Mouse (Mus musculus) limb, embryonic 13.5 days (tissue): ENCODE results near the gene Celf2. TPM values are rescaled to one million over a fixed set of nuclear protein-coding genes. Genes with fewer than 3 reads are reported as not detected.

Experiments
- ATAC-seq: fragments of 200-750 bp; cut with Nextera tagmentation; 2 replicates; pipeline ENCODE4 v1.8.0; 2017; ENCODE audit warnings: low read depth, moderate number of reproducible peaks, moderate TSS enrichment; ENCODE audit not compliant: low FRiP score
- H3K27ac ChIP-seq: fragments of 300-500 bp; sonication (generic); 2 replicates; pipeline ENCODE4 v1.5.1; 2015; ENCODE audit warnings: inconsistent platforms, mild to moderate bottlenecking, moderate library complexity
- H3K27me3 ChIP-seq: fragments of 300-500 bp; sonication (generic); 2 replicates; pipeline ENCODE4 v1.6.1; 2015; ENCODE audit warnings: mild to moderate bottlenecking, inconsistent platforms
- H3K36me3 ChIP-seq: fragments of 300-500 bp; sonication (generic); 2 replicates; pipeline ENCODE4 v1.6.1; 2015; ENCODE audit warnings: inconsistent platforms, mild to moderate bottlenecking, moderate library complexity
- H3K4me1 ChIP-seq: fragments of 300-500 bp; sonication (generic); 2 replicates; pipeline ENCODE4 v1.6.1; 2015; ENCODE audit warnings: inconsistent platforms
- H3K4me2 ChIP-seq: fragments of 300-500 bp; sonication (generic); replicated peaks from 2 replicates; pipeline ENCODE4 v1.6.1; 2015; ENCODE audit warnings: inconsistent platforms, mild to moderate bottlenecking, moderate library complexity
- H3K4me3 ChIP-seq: fragments of 300-500 bp; sonication (generic); 2 replicates; pipeline ENCODE4 v1.5.1; 2015; ENCODE audit warnings: moderate library complexity, mild to moderate bottlenecking, inconsistent platforms
- H3K9ac ChIP-seq: fragments of 300-500 bp; sonication (generic); 2 replicates; pipeline ENCODE4 v1.6.1; 2015; ENCODE audit warnings: mild to moderate bottlenecking, inconsistent platforms
- H3K9me3 ChIP-seq: fragments of 300-500 bp; sonication (generic); 2 replicates; pipeline ENCODE4 v1.6.1; 2016; ENCODE audit warnings: inconsistent platforms
- WGBS: fragments of 180-500 bp; shearing (Covaris S2); methylation state at CpG from one replicate; pipeline ENCODE4 v1.1.7; 2015; 5-methylcytosine and 5-hydroxymethylcytosine counted together
- polyA plus RNA-seq: library from polyadenylated mRNA; unstranded; fragments of >200 nt; fragmentation: Nextera tagmentation; extraction: Ambion mirVana; gene quantifications from 2 replicates; pipeline ENCODE4 v1.2.1, GENCODE M21; 2015

Celf2 gene
- polyA plus RNA-seq, 1 experiment from 2014 or later: 68.8 TPM

DNA sequence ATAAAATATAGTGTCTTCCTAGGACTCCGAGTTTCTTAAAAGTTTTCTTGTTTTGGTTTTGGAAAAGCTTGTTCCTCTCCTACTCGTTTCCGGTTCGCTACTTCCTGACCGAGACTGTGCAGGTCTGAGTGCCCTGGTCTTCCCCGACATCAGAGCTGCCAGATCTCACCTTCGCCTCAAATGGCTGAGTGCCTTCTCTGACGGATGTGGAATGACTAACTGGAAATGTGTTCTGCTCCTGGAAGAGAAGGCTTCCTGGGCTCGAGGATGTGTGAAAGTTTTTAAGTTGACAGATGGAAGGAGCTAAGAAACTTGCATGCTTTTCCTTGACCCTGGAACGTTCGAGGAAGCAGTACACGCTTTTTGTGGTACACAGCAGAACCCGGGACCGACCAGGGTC lies 421.9 kb downstream of the Celf2 start:
- Histone ChIP-seq H3K9ac (no peak overlapping the region), H3K4me2 (no peak overlapping the region), H3K27me3 (no peaks in the 10 kb centered on the region), H3K4me1 (peaks cover 16% of the 10 kb centered on the region), H3K9me3 (no peaks in the 10 kb centered on the region), H3K27ac (no peak overlapping the region), H3K36me3 (no peaks in the 10 kb centered on the region), H3K4me3 (no peak overlapping the region)
- WGBS: 72% methylated on average over 14 of the region's 14 CpGs
- ATAC-seq: no peak

DNA sequence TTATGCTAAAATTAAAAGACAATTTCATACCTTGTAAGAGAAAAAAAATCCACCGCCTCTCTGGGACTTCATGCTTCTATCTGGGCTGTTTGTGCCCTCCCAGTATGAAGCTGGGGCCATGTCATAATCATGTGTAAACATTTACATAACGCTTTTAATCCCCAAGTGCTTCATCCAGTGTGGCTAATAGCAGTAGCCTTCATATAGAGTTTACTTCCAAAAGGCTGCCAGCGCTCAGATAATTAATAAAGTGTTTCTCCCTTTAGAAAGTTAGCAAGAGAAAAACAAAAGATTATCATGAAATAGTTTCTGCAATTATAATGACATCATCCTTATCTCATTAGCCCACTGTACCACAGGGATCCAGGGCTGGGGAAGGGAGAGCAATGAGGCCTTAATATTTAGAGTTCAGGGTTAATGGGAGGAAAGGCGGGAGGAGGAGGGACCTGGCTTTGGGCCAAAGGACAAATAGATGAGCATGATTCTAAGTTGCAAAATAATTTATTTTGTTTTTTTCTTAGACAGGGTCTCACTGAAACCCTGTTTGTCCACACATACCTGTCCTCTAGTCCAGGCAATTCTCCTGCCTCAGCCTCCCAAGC lies 425.8 kb downstream of the Celf2 start:
- Histone ChIP-seq H3K36me3 (no peaks in the 10 kb centered on the region), H3K27me3 (no peaks in the 10 kb centered on the region), H3K4me3 (no peak overlapping the region), H3K9ac (no peak overlapping the region), H3K4me2 (no peak overlapping the region), H3K4me1 (peaks cover 24% of the 10 kb centered on the region), H3K9me3 (no peaks in the 10 kb centered on the region), H3K27ac (no peak overlapping the region)
- 77% methylated on average over 4 of the region's 4 CpGs for whole genome bisulfite sequencing
- no peak for ATAC-seq

DNA sequence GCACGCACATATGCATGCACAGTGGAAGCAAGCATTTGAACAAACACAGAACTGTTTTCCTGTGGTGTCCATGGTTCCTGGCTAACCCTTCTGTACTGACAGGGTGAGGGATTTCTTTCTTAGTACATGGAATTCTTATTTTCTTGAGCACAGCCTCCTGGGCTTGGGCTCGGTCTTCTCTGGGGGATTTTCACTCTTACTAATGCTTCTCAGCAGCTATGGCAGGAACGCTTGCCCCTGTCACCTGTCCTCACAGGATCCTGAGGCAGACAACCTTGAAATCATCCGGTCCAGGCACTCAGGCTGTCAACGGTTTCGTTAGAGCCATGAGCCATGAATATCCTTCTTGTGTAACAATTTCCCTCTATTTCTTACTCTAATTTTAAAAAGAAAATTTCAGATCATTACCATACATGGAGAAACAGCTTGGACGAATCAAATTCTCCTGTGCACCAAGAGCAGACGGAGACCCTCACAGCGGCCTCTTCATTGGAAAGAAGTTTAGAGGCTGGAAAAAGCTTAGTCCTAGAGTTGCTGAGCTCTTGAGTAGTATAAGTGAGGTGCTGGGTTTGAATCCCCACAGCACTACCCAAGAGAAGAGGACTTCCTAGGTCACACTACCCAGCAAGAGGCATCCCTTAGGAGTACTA lies 426.9 kb downstream of the Celf2 start:
- peaks cover 20% of the 10 kb centered on the region for H3K4me1 ChIP-seq
- H3K4me3 ChIP-seq: no peak overlapping the region
- peaks cover 3% of the 10 kb centered on the region; the same call in 1 of the 2 replicates for H3K9me3 ChIP-seq
- WGBS: 76% methylated on average over 9 of the region's 9 CpGs
- no peak overlapping the region for H3K9ac ChIP-seq
- H3K27ac ChIP-seq: no peak overlapping the region
- no peak for ATAC-seq
- no peaks in the 10 kb centered on the region for H3K36me3 ChIP-seq
- H3K27me3 ChIP-seq: no peaks in the 10 kb centered on the region
- no peak overlapping the region for H3K4me2 ChIP-seq

- peak; percentile 39; the same call in 1 of the 2 replicates for ATAC-seq
- WGBS: 12% methylated on average over 28 of the region's 28 CpGs
- H3K9me3 ChIP-seq: peaks cover 14% of the 10 kb centered on the region
- peak overlapping the region; percentile 30 for H3K4me3 ChIP-seq
- peaks cover 19% of the 10 kb centered on the region for H3K4me1 ChIP-seq
- H3K27me3 ChIP-seq: no peaks in the 10 kb centered on the region
- peak overlapping the region; percentile 66 for H3K9ac ChIP-seq
- H3K27ac ChIP-seq: peak overlapping the region; percentile 63
- H3K4me2 ChIP-seq: peak overlapping the region; percentile 59
- 0 out of 2 replicates have a peak, but pooled peaks cover 4% of the 10 kb centered on the region for H3K36me3 ChIP-seq
Measured at GRCm38 (mm10) chr2:7080794-7081783, 428.3 kb downstream of the Celf2 start.

DNA sequence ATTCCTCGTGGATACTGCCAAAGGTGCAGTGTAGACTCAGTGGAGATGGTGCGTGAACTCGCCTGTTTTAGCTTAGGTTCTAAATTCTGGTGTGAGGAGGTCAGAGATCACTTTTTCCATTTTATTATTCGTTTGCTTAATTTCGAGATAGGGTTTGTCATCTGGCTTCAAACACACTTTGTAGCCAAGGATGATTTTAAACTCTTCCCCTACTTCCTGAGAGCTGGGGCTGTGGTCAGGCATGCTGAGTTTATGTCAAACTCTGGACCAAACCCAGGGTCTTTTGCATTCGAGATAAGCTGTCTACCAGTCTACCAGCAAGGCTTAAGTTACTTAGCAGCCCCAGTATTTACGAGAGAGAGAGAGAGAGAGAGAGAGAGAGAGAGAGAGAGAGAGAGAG lies 429.3 kb downstream of the Celf2 start:
- no peak overlapping the region for H3K9ac ChIP-seq
- no peak overlapping the region for H3K4me3 ChIP-seq
- H3K9me3 ChIP-seq: peaks cover 18% of the 10 kb centered on the region
- no peak overlapping the region for H3K27ac ChIP-seq
- H3K4me2 ChIP-seq: no peak overlapping the region; the same call in 1 of the 2 replicates
- H3K27me3 ChIP-seq: no peaks in the 10 kb centered on the region
- ATAC-seq: no peak
- peaks cover 19% of the 10 kb centered on the region for H3K4me1 ChIP-seq
- 71% methylated on average over 7 of the region's 7 CpGs for WGBS
- 0 out of 2 replicates have a peak, but pooled peaks cover 4% of the 10 kb centered on the region for H3K36me3 ChIP-seq

DNA sequence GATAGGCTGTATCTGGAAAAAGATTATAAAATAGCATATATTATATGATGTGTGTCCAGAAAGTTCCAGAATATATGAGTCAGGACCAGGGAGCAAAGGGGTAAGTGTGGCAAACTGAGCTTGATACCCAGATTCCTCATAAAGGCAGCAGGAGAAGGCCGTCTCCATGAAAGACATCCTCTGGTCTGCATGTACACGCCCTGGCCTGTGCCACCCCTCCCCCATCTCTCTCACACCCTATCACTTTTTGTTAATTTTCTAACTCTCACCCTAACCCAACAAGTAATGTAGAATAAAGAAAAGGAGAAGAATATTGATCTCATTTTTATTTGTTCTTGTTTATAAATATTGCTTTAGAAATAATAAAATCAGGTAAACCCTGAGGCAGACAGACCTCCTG lies 430.0 kb downstream of the Celf2 start:
- WGBS: 78% methylated on average over 2 of the region's 2 CpGs
- Histone ChIP-seq H3K4me3 (no peak overlapping the region), H3K36me3 (0 out of 2 replicates have a peak, but pooled peaks cover 4% of the 10 kb centered on the region), H3K9me3 (peaks cover 18% of the 10 kb centered on the region), H3K27ac (no peak overlapping the region), H3K27me3 (no peaks in the 10 kb centered on the region), H3K4me1 (peaks cover 19% of the 10 kb centered on the region), H3K9ac (no peak overlapping the region), H3K4me2 (no peak overlapping the region)
- no peak for ATAC-seq

GRCm38 (mm10) chr2:7073730-7074129 lies 435.6 kb downstream of the Celf2 start:
- 0 out of 2 replicates have a peak, but pooled peaks cover 4% of the 10 kb centered on the region for H3K36me3 ChIP-seq
- H3K27me3 ChIP-seq: no peaks in the 10 kb centered on the region
- no peak overlapping the region for H3K4me2 ChIP-seq
- H3K9me3 ChIP-seq: peaks cover 18% of the 10 kb centered on the region
- H3K4me1 ChIP-seq: peaks cover 4% of the 10 kb centered on the region; the same call in 1 of the 2 replicates
- H3K27ac ChIP-seq: no peak overlapping the region
- no peak for ATAC-seq
- no peak overlapping the region for H3K4me3 ChIP-seq
- no peak overlapping the region for H3K9ac ChIP-seq
- 78% methylated on average over 3 of the region's 3 CpGs for WGBS

DNA sequence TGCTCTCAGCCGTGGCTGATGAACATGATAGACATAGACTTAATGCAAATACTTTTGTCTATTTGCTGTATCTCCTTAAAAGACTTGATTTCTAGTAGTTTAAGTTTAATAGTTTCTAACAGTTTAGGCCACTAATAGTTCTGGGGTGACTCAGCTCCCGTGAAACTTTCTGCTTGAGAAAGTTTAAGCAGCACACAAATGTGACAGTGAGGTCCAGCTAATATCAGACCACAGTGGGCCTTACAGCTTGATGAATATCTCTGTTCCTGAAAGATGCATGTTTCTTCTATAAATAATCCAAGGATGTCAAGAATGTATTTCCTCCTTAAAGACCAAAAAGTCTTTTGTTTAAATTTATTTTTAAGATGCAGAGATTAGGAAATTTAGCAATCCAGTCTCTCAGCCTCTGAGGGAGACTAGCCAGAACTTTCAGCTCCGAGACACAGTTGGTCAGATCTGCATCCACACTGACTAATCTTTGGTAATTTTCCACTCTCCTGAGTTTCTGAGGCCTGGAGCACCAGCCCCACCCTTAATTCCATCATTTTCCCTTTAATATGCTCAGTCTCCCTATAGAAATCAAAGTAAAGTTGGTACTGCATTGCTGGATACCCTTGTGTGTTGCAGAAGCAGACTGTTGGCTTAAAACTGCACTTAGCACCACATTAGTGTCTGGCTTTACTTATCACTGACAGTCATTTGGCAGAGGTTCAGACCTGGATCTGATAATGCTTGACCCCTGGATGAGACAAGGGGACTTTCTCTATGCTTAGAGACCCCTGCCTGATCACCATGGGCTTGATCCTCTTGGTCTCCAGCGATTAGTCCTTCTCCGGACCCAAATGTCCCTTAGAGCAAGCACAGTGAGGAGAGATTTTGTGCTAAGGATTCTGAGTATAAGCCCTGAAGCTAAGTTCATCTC lies 436.8 kb downstream of the Celf2 start:
- Histone ChIP-seq H3K27ac (no peak overlapping the region), H3K9me3 (peaks cover 16% of the 10 kb centered on the region), H3K4me1 (peaks cover 6% of the 10 kb centered on the region; the same call in 1 of the 2 replicates), H3K36me3 (0 out of 2 replicates have a peak, but pooled peaks cover 4% of the 10 kb centered on the region), H3K4me2 (no peak overlapping the region), H3K9ac (no peak overlapping the region), H3K27me3 (no peaks in the 10 kb centered on the region), H3K4me3 (no peak overlapping the region)
- 75% methylated on average over 5 of the region's 5 CpGs for WGBS
- ATAC-seq: no peak

- H3K4me3 ChIP-seq: no peak overlapping the region
- no peaks in the 10 kb centered on the region for H3K27me3 ChIP-seq
- peak; percentile 73 for ATAC-seq
- 6% methylated on average over 3 of the region's 3 CpGs for WGBS
- H3K9ac ChIP-seq: no peak overlapping the region
- no peaks in the 10 kb centered on the region for H3K9me3 ChIP-seq
- H3K4me2 ChIP-seq: no peak overlapping the region
- peaks cover 6% of the 10 kb centered on the region; the same call in 1 of the 2 replicates for H3K4me1 ChIP-seq
- no peaks in the 10 kb centered on the region for H3K36me3 ChIP-seq
- H3K27ac ChIP-seq: no peak overlapping the region
Measured at GRCm38 (mm10) chr2:7069458-7069857, 439.9 kb downstream of the Celf2 start.

DNA sequence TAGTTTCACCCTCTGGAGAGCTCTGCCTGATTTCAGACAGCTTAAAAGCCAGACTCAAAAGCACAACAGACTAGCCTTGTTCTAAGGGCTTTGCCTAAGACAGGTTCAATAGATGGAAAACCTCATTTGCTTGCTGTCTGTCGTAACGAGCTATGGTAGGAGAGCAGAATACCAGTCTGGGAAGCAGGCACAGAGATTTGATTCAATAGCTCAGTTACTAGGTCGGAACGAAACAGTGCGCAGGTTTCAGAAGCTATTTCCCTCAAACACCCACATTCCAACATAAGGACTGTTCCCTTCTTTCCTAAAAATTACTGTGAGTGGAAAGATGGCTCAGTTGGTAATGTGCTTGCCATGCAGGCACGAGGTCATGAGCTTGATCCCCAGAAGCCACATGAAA lies 441.1 kb downstream of the Celf2 start:
- H3K27me3 ChIP-seq: no peaks in the 10 kb centered on the region
- H3K4me1 ChIP-seq: peaks cover 14% of the 10 kb centered on the region
- H3K4me2 ChIP-seq: no peak overlapping the region
- no peak for ATAC-seq
- no peaks in the 10 kb centered on the region for H3K36me3 ChIP-seq
- H3K9ac ChIP-seq: no peak overlapping the region
- no peak overlapping the region for H3K4me3 ChIP-seq
- no peaks in the 10 kb centered on the region for H3K9me3 ChIP-seq
- H3K27ac ChIP-seq: no peak overlapping the region
- WGBS: 80% methylated on average over 6 of the region's 6 CpGs

DNA sequence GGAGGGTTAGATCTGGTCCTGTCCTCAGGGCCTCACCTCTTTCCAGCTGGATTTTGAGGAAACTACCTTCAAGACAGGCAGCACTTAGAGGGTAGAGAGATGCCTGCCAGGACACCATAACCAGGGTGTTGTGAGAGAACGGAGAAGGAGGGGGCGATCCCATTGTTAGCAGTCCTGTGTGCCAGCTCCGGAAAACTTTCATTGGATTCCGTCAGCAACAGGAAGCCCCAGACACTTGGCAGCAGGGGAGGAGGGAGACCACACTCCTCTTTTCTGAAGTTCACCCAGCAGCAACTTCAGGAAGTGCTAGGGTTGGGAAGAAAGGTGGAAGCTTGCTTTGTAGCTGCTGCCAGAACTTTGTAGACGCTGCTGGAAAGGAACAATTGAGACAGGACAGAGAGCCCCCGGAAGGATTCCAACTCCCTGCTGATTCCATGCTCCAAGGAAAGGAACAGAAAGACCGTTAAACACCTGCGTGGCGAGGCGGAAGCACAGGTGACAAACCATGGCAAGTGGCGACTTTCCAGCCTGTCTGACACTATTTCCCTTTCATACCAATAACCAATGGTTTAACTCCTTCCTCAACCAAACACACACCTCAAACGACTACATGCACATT lies 445.7 kb downstream of the Celf2 start:
- Histone ChIP-seq H3K4me1 (peaks cover 10% of the 10 kb centered on the region), H3K9me3 (no peaks in the 10 kb centered on the region), H3K27me3 (no peaks in the 10 kb centered on the region), H3K4me2 (peak overlapping the region; percentile 42), H3K36me3 (no peaks in the 10 kb centered on the region), H3K9ac (no peak overlapping the region), H3K27ac (no peak overlapping the region), H3K4me3 (no peak overlapping the region)
- 37% methylated on average over 12 of the region's 12 CpGs for WGBS
- ATAC-seq: no peak
